Comparison of ENCODE assay signal across 32 mouse cellular contexts in genomic region chr3:29731509-29731908, GRCm38 (mm10).
"Had no signal": no experiment of that assay in that cellular context is flagged by ENCODE, and none has a peak within 500 bp of the region (broad histone marks: within the 10 kb centered on the region; RNA-seq: fewer than 3 reads in every experiment).

No protein-coding gene starts in this region.

- ATAC-seq: liver, postnatal 0 days; lung, postnatal 0 days; midbrain, embryonic 13.5 days; midbrain, embryonic 15.5 days; midbrain, embryonic 16.5 days had no signal

- H3K27me3 ChIP-seq: limb, embryonic 15.5 days; liver, embryonic 13.5 days; liver, embryonic 15.5 days; lung, embryonic 15.5 days; megakaryocyte, embryonic 14.5 days; midbrain, embryonic 12.5 days; midbrain, embryonic 13.5 days; neural tube, embryonic 12.5 days had no signal

- DNase-seq: left cerebral cortex, postnatal 4 days; liver; liver, embryonic 13.5 days; liver, postnatal 0 days; lung, adult 18-20 months; lung, adult 2 months; lung, embryonic 14.5 days; lung, postnatal 10 days; lung, postnatal 14 days; lung, postnatal 36 days; lung, postnatal 4 days; midbrain, embryonic 14.5 days had no signal

- H3K27ac ChIP-seq: left cerebral cortex, adult 2 months; limb, embryonic 10.5 days; limb, embryonic 12.5 days; limb, embryonic 13.5 days; limb, embryonic 15.5 days; liver, embryonic 13.5 days; liver, embryonic 14.5 days; liver, embryonic 15.5 days; lung, embryonic 15.5 days; macrophage; midbrain, embryonic 10.5 days; midbrain, embryonic 12.5 days; midbrain, embryonic 13.5 days; midbrain, embryonic 15.5 days; neural tube, embryonic 12.5 days had no signal

- H3K36me3 ChIP-seq: limb, embryonic 10.5 days; limb, embryonic 12.5 days; limb, embryonic 13.5 days; limb, embryonic 15.5 days; liver, embryonic 13.5 days; liver, embryonic 15.5 days; lung, embryonic 15.5 days; midbrain, embryonic 10.5 days; midbrain, embryonic 12.5 days; midbrain, embryonic 13.5 days; midbrain, embryonic 15.5 days; neural tube, embryonic 12.5 days had no signal

- H3K4me2 ChIP-seq: limb, embryonic 12.5 days; limb, embryonic 13.5 days; limb, embryonic 15.5 days; liver, embryonic 11.5 days; liver, embryonic 13.5 days; liver, embryonic 15.5 days; lung, embryonic 14.5 days; lung, embryonic 15.5 days; midbrain, embryonic 11.5 days; midbrain, embryonic 12.5 days; midbrain, embryonic 13.5 days; midbrain, embryonic 15.5 days; neural tube, embryonic 12.5 days had no signal

- H3K4me3 ChIP-seq: left cerebral cortex, adult 2 months; limb, embryonic 10.5 days; limb, embryonic 12.5 days; limb, embryonic 13.5 days; limb, embryonic 15.5 days; liver, embryonic 13.5 days; liver, embryonic 15.5 days; lung, embryonic 15.5 days; megakaryocyte, embryonic 14.5 days; midbrain, embryonic 10.5 days; midbrain, embryonic 12.5 days; midbrain, embryonic 13.5 days; midbrain, embryonic 15.5 days; myocyte; neural tube, embryonic 12.5 days had no signal

- H3K9me3 ChIP-seq: limb, embryonic 10.5 days; limb, embryonic 12.5 days; limb, embryonic 13.5 days; limb, embryonic 15.5 days; liver, embryonic 13.5 days; liver, embryonic 15.5 days; lung, embryonic 15.5 days; megakaryocyte, embryonic 14.5 days; midbrain, embryonic 10.5 days; midbrain, embryonic 12.5 days; midbrain, embryonic 13.5 days; midbrain, embryonic 15.5 days; neural tube, embryonic 12.5 days had no signal

- H3K9ac ChIP-seq: limb, embryonic 12.5 days; limb, embryonic 13.5 days; limb, embryonic 15.5 days; liver, embryonic 13.5 days; liver, embryonic 14.5 days; liver, embryonic 15.5 days; liver, postnatal 0 days; lung, embryonic 14.5 days; lung, embryonic 15.5 days; midbrain, embryonic 12.5 days; midbrain, embryonic 13.5 days; midbrain, embryonic 15.5 days; neural tube, embryonic 12.5 days had no signal

- H3K4me1 ChIP-seq: liver, embryonic 13.5 days; liver, embryonic 15.5 days; lung, embryonic 15.5 days; megakaryocyte, embryonic 14.5 days; midbrain, embryonic 12.5 days; midbrain, embryonic 13.5 days; midbrain, embryonic 15.5 days; neural tube, embryonic 12.5 days had no signal
